Mouse (Mus musculus): Measurements from ENCODE around the gene Kyat3.
"Not testable (repeated sequence)": the region's sequence is repeated elsewhere in the genome, so short reads cannot be mapped to it uniquely, and the experiment has no call there.

Kyat3 gene

DNA sequence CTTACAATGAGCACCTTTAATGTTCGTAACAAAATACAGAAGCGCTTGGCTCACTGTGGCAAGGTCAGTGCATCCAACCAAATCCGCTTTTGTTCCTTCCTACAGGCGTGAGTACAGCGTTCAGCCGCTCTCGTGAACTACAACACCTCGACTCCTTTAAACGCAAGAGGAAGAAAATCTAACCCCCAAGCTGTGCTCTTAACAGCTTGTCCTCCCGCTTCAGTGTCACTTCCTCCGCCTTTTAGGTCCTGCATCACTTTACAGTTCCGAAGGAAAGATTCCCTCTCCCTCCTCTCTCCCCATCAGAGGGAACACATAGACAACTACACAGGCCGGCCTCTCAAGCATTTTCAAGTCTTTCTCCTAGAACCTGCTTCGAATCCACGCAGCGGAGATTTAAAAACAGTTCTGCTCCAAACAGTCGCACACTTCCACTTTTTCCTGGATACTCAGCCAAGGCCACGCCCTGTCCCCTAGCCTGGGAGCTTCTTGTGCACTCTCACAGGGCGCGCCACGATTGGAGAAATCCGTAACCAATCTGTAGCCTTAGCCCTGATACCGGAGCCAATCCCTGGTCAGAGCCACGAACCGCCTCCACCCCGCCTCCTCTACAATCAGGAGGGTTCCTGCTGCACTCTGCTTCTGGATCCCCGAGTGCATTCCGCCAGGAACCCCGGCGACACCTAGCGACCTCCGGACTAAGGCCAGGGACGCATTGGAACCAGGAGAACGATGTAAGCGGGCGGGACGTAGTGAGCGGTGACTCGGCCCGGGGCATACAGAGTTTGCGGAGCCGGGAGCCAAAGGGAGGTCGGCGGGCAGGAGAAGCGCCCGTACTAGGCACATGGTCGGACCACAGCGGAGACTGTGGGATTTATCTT is at the start of gene Kyat3:
TSS of gene Kyat3 (plus strand) at position 610 of the 881 bp plus-strand sequence.
- DNase-seq: peak; percentile 95

DNA sequence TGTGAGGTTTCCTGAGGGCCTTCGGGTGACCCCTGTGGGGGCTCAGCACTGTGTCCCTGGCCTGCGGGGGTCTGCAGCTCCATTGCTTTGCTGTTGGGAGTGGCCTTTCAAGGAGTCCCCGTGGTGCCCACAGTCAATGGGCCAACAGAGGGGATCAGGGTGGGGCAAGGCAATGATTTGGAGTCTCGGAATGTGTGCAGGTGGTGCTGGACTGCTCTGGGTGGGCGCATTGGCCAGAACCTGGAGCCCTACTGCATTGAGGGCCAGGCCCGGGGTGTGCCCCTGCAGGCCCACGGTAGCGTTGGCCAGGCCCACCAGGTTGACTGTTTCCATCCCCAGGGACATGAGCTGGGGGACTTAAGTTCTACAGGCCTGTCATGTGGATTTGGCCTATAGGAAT is 36.1 kb upstream of the Kyat3 start:
- no peak for DNase-seq

DNA sequence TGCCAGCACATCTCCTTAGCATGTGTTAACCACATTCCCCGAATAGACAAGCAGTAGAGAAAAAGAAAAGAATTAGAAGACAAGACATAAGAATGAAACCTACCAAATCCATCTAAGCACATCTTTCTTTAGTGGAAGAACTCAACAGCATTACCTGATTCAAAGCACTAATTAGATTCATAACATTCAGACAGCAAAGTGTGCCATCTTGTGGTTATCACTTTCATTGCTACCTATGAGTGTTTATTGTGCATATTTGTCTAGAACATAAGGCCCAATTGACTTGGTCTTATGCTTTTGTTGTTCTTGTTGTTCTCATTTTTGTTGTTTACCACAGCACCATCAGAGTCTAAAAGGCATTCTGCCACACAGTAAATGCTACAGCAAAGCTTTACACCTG is 26.2 kb upstream of the Kyat3 start:
- no peak for DNase-seq

DNA sequence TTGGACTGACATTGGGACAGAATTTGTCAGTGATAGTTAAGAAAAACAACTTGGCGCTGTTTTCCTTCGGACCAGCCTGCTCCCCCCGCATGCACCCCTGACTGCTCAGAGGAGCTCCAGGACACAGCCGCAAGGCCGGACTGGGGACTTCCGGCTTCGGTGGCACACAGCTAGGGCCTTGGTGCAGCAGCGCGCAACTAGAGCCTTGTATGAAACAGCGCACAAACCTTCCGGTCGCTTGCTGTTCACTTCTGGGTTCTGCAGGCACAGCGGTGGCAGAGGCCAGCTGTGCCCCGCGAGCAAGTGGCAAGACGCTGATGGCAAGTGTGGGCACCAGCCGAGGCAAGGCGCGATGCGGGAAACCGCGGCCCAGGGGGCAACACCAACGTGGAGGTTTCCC is 12.9 kb upstream of the Kyat3 start:
- no peak for DNase-seq

DNA sequence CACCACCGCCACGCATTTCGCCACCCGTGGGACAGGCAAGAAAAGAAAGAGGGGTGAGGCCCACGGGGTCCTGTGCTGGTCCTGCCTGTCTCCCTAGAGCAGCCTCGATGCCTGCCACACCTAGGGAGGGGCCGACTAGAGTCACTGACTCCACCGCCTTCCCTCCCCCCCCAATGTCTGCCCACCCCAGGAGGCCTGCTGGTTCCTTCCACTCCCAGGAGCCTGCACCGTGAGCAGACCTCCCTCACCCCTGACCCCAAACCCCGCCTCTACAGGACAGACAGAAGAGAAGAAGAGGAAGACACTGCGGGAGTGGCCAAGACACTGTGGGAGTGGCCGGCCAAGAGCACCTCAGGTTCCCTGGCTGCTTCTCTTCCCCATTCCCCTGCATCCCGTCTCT is 12.5 kb upstream of the Kyat3 start:
- no peak for DNase-seq

DNA sequence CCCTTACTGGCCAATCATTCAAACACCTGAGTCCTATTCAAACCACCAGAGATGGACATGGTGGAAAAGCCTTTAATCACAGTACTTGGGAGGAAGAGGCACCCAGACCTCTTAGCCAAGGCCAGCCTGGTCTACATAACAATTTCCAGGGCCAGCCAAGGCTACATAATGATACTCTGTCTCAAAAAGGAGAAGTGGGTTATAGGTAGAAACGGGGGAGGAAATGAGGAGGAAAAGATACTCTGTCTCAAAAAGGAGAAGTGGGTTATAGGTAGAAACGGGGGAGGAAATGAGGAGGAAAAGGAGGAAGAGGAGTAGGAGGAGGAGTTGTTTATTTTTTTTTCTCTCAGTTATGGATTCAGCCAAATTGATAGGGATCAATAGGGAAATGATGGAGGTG is 4.3 kb upstream of the Kyat3 start:
- DNase-seq: no peak

DNA sequence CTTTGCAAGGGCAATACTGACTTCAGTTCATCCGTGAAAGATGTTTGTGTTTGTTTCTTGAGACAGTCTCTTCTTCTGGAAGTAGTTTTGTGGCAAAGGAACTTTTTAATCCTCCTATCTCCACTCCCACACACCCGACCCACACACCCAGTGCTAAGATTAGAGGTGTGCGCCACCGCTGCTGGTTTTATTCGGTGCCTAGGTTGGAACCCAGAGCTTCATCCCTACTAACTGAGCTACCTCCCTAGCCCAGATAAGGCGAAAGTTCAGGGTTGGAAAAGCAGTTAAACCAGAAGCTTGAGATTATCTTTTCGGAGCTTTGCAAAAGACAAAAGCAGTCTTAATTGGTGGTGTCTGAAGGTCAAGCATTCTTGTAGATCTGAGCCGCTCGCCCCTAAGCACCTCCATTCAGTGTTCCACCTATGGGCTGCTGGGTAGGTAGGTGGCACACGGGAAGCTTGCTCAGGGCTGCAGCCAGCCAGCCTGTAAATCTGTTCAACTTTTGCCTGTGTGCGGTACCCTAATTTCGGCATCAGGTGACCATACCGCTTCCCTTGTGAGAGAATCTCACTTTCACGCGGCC is 647 bp downstream of the Kyat3 start:
- DNase-seq: no peak

DNA sequence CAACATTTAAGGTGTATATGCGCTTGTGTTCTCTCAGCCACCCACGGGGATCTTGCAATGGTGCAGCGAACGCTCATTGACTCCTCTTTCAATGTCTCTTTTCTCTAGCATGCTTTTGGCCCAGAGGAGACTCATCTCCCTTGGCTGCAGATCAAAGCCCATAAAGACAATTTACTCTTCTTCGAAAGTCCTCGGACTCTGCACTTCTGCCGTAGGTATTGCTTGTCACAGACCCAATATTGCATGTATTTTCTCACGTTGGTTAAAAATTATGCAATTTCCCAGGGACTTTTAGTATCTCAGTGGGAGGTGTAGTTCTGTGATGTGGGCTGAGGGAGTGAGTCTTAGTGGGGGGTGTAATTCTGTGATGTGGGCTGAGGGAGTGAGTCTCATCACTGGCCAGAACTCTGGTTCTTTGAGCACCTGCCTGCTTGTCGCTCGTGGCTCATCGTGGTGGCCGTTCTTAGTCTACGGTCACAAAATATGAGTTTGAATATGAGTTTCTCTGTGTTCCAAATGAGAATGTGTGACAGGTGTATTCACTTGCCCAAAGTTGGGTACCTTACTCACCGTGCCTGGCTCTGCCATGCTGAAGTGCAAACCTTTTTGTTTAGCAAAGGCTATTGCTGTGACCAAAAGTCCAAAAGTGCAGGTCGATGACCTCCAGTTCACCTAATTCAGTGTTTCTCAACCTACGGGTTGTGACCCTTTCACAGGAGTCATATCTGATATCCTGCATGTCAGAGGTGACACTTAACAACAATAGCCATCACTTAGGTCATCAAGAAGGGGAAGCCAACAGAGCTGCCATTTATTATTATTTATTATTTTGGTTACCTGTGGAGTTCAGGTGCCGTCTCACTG is 6.0 kb downstream of the Kyat3 start:
- no peak for DNase-seq

DNA sequence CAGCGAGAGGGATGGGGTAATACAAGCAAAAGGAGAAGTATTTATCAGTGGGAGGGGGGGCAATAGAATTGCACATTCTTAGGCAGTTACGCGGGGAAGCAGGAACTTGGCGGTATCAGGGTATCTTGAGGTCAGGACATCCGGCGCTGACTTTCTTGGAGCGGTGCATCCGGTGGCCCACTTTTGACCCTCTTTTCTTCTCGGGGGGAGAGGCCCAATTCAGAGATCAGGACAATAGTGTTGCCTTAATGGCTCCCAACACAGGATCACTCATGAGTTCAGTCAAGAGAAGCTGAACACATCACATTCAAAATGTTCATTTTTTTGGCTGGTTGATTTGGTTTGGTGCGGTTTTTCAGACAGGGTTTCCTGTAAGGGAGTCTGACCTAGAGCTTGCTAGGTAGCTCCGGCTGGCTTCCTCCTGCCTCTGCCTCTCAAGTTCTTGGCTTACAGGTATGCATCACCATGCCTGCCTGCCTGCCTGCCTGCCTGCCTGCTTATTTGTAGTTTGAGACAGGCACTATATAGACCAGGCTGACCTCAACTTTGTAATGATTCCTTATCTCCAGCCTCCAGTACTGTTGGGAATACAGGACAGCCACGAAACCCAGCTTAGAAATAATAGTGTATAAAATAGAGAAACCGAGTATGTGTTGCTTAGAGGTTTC is 7.5 kb downstream of the Kyat3 start:
- not testable (repeated sequence) for DNase-seq

DNA sequence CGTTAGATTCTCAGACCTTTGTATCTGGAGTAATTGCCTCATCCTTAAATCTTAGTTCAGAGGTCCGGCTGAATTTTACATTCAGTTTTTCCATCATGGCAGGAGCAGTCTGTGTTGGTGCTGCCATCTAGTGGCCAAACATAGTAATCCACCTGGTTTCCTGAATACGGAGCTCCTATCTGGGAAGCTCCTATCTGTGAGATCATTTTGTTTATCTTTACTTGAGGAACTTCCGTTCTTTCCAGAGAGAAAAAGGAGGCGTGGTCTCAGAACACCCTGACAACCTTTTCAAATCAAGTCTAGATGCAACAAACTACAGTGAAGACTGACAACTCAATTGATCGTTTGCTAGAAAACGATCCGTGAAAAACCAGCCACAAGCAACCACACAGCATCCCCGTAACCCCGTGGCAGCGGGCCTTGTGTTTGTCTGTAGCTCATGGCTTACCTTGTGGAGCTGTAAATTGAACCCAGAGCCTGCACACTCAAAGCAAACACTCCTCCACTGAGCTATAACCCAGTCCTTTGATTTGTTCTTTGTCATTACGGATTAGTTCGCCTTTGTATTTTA is 8.1 kb downstream of the Kyat3 start:
- DNase-seq: peak; percentile 83

DNA sequence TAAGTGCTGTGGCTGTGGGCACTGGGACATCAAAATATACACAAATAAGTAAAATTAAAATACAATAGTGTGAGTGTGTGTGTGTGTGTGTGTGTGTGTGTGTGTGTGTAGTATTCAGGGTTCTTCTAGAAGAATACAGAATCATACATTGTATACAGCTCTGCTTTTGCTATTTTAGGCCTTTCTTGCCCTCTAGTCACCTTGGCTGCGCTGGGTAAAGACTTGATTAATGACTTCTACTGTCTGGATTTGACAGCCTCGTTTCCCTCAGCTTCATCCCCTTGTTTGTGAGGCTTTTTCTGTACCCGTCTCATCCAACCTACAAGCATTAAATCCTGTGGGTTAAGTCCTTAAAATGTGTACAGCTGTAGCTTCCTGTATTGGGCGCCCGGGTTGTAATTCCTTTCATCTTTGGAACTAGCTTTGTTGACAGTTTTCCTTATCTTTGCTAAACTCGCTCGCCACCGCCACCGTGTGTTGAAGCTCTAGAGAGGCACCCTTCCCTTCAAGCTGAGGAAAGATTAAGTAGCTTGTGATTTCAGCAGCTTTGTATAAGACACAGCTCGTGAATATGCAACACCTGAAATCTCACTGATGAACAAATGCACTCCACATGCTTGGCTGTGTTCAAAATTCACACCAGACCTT is 9.6 kb downstream of the Kyat3 start:
- DNase-seq: peak; percentile 69

DNA sequence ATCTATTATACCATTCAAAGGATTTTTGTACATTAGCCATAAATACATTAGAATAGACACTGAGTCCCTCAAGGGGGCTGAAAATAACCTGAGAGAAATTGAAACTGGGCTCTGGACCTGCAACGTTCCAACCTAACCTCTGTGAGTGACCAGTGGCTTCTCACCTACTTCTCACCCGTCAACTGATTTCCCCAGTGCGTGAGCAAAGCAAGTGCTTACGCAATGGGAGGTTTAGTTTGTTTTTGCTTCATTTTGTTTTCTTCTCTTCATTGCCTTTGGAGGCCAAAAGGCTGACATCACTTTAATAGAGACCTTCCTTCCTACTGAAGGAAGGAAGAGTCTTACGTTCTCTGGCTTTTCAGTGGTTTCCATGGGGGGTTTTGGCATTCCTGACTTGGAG is 10.5 kb downstream of the Kyat3 start:
- no peak for DNase-seq

DNA sequence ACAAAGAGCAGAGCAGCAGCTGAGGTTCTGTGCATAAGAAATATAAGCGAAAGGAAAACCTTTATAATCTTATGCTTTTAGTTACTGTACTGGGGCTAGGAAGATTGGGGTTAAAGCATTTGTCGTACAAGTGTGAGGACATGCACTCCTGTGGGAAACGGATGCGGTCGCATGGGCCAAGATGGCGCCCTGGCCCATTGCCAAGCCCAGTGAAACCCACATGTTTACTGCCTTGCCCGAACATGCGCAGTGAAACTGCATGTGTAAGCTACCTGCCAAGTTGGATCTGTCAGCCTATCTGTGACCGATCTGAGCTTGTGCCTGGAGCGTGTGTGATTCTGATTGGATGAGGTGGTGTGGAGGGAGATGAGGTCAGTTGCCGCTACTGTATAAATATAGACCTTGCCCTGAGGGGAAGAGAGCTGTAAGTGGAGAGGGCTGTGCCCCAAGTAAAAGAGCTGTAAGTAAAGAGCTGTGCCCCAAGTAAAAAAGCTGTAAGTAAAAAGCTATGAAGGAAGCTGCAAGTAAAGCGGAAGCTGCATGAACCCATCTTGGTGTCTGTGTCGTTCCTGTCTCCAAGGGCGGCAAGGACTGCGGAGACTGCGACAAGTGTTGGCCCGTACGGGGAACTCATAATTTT is 11.7 kb downstream of the Kyat3 start:
- not testable (repeated sequence) for DNase-seq

DNA sequence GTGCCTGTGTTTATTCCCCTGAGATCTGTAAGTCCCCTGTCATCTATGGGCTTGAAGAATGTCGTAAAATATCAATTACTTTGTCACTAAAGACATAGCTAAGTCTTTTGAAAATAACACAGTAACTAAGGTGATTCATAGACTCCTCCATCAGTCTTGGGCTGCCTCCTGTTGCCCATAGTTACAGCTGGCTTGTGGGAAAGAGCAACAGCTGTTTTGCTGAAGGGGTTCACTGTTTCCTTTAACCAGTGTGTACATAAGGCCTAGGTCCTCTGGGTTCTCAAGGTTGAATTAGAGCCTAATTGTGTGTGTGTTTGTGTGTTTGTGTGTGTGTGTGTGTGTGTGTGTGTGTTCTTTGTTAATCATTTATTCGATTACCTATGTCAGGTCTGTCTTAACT is 24.6 kb downstream of the Kyat3 start:
- DNase-seq: no peak

DNA sequence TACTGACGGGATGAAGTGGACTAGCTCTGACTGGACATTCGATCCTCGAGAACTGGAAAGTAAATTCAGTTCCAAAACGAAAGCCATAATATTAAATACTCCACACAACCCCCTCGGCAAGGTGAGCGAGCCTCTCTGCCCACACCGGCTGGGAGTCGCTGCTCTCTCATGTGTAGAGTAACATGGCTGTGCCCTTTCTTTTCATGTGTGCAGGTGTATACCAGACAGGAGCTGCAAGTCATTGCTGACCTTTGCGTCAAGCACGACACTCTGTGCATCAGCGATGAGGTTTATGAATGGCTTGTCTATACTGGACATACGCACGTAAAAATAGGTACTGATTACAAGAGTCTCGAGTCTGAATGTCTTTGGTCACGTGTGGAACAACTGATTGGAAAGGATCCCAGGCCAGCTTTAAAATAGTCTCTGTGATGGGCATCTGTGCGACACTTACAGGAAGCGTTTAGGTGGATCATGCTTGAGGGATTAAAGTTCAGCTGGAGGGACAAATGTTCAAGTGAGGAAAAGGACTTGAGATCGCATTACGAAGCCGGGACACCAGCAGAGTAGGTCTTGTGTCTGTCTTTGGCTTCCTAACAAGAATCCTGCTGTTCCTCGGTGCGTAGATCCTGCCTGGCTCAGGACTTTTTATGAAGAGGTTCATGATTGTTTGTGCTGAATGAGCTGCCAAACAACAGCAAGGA is 25.3 kb downstream of the Kyat3 start:
- no peak for DNase-seq

DNA sequence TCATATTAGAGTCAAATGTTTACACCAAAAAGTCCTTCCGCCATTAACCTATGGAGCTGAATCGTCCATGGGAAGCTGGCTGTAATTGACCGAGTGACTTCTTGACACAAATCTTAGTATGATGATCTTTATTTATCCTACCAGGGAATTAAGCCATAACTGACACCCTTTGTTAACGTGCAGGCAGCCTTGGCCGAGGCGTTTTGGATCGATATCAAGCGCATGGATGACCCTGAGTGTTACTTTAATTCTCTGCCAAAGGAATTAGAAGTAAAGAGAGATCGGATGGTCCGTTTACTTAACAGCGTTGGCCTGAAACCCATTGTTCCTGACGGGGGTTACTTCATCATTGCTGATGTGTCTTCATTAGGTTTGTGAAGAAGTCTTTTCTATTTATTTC is 33.4 kb downstream of the Kyat3 start:
- no peak for DNase-seq

DNA sequence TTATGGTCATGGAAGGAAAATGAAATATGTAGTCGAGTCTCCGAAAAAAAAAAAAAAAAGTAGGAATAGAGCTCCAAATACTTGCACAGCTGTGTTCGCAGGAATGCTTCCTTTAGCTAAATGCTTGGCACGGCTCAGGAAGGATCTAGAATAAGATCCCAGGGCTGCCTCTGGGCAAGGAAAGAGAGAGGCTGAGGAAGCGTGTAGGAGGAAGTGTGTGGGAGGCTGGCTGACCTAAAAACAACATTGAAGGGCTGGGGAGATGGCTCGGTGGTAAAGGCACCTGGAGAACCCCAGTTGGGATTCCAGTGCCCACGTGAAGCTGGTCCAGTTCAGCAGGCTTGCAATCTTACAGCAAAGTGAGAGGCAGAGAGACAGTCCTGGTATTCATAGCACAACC is 40.0 kb downstream of the Kyat3 start:
- no peak for DNase-seq

DNA sequence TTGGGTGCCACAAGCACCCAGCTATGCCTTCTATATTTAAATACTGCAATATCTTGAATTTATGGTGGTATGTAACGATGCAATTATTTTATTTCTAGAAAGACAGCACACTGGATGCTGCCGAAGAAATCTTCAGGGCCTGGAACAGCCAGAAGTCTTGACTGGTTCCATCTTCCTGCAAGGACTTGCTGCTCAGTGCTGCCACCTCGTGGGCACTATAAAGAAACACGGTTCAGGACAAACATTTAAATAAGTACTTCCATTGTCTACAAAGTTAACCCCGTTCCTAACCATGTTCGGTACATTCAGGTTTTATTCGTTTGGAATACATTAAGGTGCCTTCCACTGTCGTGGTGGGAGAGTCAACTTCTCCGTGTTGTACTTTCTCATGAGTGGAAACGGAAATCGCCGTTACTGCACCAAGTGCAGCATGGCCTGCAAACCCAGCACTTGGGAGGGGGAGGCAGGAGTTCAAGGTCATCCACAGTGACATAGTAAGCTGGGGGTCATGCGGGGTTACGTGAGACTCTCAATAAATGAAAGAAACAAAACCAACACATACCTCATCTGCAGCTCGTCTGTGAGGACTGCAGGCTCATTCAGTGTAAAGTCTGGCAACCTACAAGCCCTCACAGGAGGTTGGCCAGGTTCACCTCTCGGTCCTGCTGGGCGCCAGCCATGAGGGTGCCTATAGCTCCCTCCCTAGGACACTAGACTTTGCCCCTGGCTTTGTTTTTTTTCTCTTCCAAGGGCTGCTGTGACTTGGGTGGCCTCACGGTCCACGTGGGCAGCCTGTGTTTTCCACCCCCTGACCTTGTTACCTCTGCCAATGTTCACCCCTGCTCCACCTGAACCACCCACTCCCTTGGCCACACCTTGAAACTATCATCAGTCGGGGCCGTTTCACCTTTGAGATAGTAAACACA is 43.4 kb downstream of the Kyat3 start:
- DNase-seq: peak; percentile 64

DNA sequence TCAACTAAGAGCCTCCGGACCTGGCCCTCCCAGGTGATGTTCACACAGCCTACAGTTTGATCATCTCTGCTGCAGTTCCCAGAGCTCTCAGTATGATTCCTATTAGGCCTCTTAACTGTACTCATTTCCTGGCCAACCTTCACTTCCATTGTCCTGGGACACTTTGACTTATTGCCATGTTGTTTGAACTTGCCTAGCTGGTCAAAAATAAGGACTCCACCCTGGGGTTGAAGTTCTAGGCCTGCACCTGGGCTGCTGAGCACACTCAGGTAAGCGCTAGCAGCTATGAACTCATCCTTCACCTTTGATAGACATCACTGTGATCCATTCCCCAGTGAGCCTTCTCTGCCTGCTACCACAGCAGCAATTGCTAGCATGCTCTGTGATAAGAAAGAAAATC is 44.2 kb downstream of the Kyat3 start:
- DNase-seq: no peak

DNA sequence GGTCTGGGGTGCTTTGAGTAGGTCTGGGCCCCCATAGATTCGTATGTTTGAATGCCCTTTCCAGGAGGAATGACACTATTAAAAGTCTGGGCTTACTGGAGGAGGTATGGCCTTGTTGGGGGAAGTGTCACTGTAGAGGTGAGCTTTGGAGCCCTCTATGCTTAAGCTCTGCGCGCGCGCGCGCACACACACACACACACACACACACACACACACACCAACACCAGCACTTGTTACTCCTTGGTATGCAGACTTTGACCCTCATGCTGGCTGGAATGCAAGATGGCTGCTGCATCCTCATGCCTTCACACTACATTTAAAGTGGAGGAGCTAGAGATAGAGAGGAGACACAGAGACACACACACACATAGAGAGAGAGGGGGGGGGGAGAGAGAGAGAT is 46.8 kb downstream of the Kyat3 start:
- DNase-seq: peak; percentile 50
